Mouse (Mus musculus): ENCODE data around the gene Sbf2.

The Sbf2 gene

GRCm38 (mm10) chr7:110309246-110309645, 305.5 kb downstream of the Sbf2 start:
- no peak for DNase-seq (ENCODE audit: low spot score in 2 of 2)

- no peak for DNase-seq (ENCODE audit: low spot score in 2 of 2)
These were observed 307.0 kb downstream of the Sbf2 start for GRCm38 (mm10) chr7:110307741-110308140.

DNA sequence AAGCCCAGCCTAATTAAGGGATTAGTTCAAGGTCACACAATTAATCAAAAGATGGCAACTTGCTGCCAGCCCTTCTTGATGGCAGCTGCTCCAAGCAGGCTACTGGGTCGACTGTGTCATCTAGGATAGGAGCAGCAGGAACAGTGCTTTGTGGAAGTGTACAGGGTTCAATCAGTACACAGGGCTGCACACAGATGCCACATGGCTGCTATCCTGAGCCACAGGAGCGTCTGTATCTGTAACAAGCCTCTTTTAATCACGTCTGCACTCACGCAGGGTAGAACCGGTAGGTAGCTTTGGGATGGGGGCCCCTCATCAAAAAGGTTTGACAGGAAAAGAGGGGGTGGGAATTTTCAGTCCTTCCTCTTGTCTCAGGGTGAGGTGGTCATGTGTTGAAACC, 308.4 kb downstream of the Sbf2 start:
- DNase-seq (ENCODE audit: low spot score in 2 of 2), result no peak

DNA sequence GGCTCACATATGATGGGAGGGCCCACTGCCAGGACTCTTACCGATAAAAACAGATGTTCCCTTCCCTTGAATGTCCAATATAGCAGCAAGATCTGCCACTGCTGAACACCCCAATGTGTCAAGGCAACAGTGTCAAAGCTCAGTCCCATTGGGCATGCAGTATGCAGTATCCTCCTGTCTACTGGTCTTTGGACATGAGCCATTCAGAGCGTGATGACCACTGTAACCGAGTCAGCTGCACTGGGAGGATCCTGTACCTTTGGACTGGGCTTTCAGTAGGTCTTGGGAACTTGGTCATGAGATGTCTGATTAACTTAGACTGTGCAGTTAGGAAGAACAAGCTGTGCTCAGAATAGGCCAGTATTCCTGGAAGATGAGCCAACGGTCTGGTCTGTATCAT, 309.2 kb downstream of the Sbf2 start:
- DNase-seq (ENCODE audit: low spot score in 2 of 2), result no peak

DNA sequence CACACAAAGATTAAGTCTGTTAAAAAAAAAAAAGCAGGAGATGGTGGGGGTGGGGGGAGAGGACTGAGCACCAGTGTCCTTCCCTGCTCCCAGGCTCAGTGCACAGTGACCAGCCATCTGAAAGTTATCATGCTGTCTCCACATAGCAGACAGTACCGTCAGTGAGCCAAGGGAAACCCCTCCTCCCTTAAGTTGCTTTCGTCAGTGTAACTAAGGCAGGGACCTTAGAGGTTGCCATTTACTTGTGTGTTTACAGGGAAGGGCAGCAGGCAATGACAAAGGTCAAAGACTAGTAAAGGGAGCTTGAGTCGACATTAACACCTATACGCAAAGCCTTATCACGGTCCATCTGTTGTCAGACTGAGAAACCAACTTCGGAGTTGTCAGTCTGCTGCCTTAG, 311.8 kb downstream of the Sbf2 start:
- no peak for DNase-seq (ENCODE audit: low spot score in 2 of 2)

DNA sequence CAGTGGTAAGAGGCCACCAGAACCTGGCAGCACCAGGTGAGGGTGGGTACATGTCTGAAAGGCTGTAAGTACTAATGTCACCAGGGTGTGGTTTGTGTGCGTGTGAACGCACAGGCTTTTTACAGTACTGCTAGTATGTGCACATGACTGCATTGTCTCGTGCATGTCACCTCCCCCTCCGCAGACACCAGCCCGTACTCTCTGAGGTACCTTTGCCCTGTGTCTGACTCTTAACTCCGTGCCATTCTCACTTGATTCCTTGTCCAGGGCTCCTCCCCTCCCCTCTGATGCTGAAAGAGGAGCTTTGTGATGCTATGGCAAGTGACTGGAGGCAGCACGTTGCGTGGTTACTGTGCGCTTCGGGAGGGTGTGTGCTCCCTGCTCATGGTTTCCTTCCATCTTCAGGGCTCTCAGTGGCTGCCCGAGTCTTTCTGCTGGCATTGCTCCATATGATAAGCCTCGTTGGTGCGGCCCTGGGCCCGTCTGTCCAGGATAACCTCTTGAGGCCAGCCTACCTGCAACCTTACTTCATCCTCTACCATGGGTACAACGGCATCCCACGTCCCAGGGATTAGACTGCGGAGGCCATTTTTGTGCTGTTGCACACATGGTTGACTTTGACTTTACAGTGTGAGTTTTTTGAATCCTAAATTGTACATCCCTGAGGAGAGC, 315.8 kb downstream of the Sbf2 start:
- DNase-seq (ENCODE audit: low spot score in 2 of 2), result no peak

DNA sequence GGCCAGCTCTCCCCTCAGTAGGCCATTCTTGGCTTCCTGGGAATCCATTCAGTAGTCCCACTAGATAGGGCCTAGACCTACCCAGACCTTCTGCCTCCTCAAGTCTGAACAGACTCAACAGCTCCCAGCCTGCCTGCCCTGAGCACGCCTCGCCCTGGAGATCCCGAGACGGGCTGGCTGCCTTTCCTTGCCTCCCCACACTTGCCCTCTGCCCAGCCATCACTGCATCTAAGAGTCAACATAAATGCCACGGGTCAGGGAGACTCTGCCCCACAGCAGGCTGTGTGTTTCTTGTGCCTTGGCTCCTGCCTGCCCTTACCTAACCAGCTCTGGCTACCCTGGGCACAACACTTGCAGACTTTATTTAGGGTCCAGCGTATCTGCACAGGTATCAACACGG, 316.6 kb downstream of the Sbf2 start:
- DNase-seq (ENCODE audit: low spot score in 2 of 2), result no peak

- no peak for DNase-seq (ENCODE audit: low spot score in 2 of 2)
These were observed 317.1 kb downstream of the Sbf2 start for GRCm38 (mm10) chr7:110297611-110298010.

- DNase-seq (ENCODE audit: low spot score in 2 of 2), result no peak
These were observed 317.7 kb downstream of the Sbf2 start for GRCm38 (mm10) chr7:110296889-110297603.

GRCm38 (mm10) chr7:110289647-110290046, 325.1 kb downstream of the Sbf2 start:
- DNase-seq (ENCODE audit: low spot score in 2 of 2), result no peak

DNA sequence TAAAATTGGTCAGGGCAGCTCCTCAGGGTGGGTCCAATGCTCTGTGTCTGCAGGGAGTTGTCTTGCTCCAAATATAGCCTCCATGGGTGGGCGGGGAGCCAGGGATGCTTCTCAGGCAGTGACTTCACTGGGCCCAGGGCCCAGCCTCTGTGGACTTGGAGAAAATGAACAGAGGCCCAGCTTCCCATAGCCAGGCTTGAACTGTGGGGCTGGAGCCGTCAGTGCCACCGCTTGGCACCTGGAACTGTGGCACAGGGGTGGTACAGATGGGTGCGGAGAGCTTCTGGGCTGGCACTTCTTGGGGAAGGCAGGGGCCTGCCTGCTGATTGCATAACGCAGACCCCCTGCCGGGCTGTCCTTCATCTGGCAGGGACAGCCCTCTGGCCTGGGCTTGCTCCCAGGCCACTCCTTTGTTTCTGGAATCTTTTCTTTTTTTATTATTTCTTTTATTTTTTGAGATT, 326.0 kb downstream of the Sbf2 start:
- DNase-seq (ENCODE audit: low spot score in 2 of 2), result no peak

- no peak for DNase-seq (ENCODE audit: low spot score in 2 of 2)
These were observed 326.5 kb downstream of the Sbf2 start for GRCm38 (mm10) chr7:110288191-110288604.

GRCm38 (mm10) chr7:110287476-110288071, 327.1 kb downstream of the Sbf2 start:
- DNase-seq (ENCODE audit: low spot score in 2 of 2), result no peak

DNA sequence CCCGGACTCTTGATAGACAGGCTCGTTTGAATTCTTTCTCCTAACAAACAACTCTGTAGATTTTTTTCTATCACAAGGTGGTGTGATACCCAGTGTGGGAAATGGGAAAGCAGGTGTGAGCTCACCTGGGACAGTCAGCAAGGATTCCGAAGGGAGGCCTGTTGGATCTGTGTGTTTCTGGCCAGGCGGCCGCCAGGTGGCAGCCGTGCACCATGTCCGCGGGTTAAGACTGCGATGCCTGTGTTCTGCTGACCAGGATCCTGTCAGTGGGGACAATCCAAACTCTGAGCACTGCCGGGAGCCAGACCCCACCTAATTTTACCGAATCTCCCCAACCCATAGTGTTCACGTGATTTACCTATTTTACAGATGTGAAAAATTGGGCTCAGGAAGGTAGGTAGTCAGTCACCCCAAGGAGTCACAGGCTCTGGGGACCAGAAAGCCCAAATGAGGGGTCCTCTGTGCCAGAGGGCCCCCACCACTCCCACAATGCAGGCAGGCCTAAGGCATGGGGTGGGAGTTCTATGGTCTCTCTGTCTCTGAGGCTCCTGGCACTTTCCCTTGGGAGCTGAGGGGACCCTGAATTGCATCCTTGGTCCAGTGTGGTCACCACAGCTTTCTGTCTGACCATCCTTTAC, 327.8 kb downstream of the Sbf2 start:
- DNase-seq (ENCODE audit: low spot score in 2 of 2), result peak; percentile 80 to 84

GRCm38 (mm10) chr7:110286198-110286732, 328.5 kb downstream of the Sbf2 start:
- DNase-seq (ENCODE audit: low spot score in 2 of 2), result no peak

DNA sequence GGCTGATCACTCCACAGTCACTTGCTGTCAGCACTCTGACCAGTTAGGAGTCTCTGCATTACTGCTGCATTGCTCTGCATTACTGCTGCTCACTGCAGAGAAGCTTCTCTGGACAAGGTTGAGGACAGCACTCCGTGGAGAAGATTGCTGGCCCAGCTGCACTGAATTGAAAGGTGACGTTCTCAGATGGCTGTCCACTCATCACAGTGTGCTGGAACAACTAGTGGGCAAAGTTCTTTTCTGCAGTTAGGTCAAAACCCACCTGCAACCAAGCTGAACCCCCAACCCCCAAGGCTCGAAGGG, 328.9 kb downstream of the Sbf2 start:
- DNase-seq (ENCODE audit: low spot score in 2 of 2), result no peak

DNA sequence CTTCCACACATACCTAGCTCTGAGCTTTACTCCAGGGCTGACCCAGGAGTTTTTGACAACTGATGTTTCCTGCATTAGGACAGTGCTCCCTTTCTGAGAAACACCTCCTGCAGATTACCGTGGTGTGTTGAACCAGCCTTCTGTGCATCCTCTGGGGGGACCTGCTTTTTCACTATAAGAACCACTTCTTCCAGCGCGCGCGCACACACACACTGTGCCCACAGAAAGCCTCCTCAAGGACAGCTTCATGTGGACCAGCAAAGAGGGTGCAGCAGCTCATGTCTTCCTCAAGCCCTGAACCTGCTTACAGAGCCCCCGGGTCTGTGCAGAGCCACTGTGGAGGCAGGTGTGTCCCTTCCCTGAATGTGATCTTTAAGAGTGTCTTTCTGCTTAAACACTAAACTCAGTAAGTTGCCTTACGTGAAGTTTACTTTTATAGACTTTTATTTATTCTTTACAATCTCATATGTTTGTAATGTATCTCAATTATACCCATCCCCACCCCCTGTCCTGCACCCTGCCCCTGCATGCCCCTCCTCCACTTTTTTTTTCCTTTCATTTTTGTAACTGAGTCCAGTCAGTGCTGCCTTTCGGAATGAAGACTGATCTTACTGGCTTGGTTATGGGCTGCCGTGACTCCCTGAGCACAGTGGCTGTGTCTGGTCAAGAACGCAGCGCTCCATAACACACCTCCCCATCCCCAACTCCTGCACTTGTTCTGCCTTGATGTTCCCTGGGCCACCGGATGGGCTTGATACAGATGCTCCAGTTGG, 329.5 kb downstream of the Sbf2 start:
- DNase-seq (ENCODE audit: low spot score in 2 of 2), result no peak

DNA sequence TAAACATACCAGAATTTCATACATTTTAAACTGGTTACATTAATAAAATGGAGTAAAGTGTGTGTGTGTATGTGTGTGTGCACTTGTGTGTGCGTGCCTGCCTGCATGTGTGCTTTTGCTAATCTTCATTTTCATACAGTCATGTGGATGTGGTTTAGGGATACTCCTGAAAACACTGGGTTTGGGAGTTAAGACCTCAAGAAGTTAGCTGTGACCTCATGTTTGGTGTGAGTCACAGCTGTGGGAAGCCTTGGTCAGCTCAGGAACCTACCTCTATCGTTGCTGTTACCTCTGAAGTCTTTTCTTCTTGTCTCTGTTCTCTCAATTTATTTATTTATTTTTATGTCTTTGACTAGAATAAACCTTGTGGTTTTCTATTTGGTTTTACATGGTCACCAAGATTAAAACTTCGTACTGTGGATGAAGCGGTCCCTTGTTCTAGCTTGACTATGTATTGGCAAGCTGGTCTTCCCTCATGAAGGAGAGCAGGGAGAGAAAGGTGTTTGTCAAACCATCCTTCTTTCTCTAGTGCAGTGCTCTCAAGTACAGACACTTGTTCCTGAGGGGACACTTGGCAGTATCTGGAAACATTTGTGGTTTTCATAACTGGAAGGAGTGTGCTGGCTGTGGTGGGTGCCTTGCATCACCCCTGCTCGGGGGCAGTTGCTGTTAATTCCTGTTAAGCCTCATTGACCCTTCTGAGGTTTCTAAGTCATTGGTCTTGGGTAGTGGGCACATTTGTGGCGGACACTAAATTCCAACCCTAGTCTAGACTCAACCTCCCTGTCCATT, 331.0 kb downstream of the Sbf2 start:
- no peak for DNase-seq (ENCODE audit: low spot score in 2 of 2)

DNA sequence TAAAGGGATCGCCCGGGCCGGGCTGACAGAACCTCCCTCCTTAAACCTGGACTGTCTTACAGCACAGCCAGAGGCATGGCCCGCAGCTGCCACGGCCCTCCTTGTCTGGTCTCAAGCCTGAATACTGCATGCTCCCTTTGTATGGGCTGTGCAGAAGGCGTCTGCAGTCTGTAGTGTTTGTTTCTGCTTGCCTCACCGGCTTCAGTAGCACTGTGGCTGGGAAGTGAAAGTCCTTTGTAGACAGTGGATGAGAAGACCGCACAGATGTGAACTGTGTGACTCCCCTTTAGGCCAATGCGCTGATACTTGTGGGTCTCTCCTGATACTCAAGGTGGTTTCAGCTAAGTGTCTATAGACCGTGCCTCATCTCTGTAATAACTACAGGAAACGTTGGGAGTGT, 331.9 kb downstream of the Sbf2 start:
- no peak for DNase-seq (ENCODE audit: low spot score in 2 of 2)

DNA sequence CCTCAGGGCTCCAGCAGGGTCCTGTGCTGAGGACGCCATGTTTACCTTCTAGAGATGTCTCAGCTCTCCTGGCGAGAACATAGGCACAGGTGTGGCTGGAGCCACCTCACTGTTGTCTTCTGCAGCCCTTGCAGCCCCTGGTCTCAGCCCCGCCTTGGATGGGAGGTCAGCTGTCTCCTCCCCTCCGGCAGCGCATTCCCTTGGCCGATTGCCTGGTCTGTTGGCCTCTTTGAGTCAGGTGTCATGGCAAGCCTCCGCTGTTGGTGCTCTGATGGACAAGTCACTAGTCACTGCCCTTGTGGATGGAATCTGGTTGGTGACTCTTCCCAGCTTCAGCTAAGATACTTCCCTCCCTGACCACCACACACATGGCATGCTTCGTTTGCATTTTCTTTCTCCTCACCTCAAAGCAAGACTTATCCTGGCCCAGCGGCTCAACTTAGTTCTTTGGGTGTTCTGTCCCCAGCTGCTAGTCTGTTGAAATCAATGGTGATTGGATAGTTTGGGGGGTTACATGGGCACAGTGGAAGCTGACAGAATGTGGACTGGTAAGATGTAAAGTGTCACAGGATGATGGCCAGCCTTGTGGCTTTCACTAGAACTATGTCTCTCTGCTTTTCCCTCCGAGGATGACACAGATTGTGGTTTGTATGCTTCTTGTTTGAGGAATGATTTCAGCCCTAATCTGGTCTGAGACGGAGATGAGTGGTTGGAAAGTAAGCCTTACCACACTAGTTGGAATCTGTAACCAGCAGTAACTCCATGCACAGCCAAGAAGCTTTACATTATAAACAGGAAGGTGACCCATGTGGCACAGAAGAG, 333.1 kb downstream of the Sbf2 start:
- no peak for DNase-seq (ENCODE audit: low spot score in 2 of 2)

Measured in frontal cortex, postnatal 36 days (tissue).